Mouse (Mus musculus) neutrophil, adult 65 days (primary cell): ENCODE results near the gene Supt4a. TPM values are rescaled to one million over a fixed set of nuclear protein-coding genes. Genes with fewer than 3 reads are reported as not detected.

Experiments used
- total RNA-seq: library from RNA; stranded (reverse); gene quantifications from 2 replicates; pipeline ENCODE4 v1.2.4, GENCODE M21; 2023

The Supt4a gene
- 141 and 172 TPM in 2 replicates for total RNA-seq

DNA sequence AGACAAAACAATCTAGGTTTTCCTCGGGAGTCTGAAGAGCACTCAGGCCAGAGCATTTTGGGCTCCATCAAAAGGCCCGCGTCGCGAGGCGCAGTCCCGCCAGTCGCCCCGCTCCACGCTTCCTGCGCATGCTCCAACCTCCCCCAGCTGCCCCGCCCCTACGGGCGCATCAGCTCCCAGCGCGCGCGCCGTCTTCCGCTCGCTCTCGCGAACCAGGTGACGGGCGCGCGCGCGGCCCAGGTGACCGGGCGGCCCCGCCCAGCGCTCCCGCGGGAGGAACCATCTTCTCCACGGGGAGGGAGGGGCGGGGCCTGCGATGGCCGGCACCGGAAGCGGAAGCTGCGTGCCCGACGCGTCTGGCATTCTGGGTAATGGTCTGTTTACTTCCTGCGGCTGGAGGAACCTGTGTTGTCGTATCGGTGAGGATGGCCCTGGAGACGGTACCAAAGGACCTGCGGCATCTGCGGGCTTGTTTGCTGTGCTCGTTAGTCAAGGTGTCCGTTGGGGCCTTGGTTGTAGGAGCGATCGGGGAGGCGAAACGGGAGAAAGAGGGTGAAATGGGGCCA is at the start of gene Supt4a:
TSS of gene Supt4a (plus strand) at position 378 of the 566 bp plus-strand sequence.

DNA sequence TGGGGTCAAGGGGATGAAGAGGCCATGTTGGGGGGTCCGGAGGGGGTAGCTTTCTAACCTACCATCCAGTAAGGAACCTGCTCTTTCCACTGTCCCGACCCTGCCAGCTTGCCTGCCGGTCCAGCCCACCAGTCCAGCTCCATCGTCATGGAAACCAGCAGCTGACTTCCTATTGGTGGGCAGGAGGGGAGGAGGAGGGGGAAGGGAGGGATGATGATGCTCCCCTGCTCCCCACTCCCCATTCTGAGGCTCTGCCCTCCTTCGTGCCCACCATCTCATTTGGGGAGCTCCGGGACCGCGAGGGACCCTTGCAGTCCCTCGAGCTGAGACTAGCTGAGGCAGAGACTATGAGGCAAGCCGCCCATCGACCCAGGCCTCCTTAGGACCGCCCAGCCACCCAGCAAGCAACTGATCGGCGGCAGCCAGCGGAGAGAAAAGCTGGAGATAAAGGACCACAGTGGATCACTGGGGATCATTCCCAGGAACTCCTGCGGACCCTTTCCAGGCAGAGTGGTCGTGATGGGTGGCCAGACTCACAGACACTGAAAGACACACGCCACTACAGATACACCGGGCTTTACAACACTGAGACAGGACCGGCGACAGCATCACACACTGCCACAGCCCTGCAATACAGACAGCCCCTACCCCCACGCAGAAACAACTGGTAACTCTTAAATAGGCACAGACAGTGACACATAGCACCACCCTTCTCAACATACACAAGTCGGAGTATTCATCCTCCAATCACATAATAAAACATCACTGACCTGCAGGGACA is 23.1 kb downstream of the Supt4a start, which contains the start of gene Tspoap1:
TSS of gene Tspoap1 (plus strand) at position 241 of the 781 bp plus-strand sequence.

Other genes with a start within 250 kb of the Supt4a start
- not detected in 2 replicates for gene Gm11492, start 170.9 kb upstream of the Supt4a start, total RNA-seq
- 1.2 TPM in 1 of 2 replicates, not detected in the other for gene Sept4, start 168.6 kb upstream of the Supt4a start, total RNA-seq
- 22.1 and 22.5 TPM in 2 replicates for gene Mtmr4, start 145.4 kb upstream of the Supt4a start, total RNA-seq
- gene Hsf5, start 120.4 kb upstream of the Supt4a start, total RNA-seq, result 0.09 TPM in 1 of 2 replicates, not detected in the other
- gene Rnf43, start 74.8 kb upstream of the Supt4a start, total RNA-seq, result 1.2 and 2.9 TPM in 2 replicates
- 12.9 and 22.6 TPM in 2 replicates for gene Tspoap1, start 23.0 kb downstream of the Supt4a start, total RNA-seq
- 599 and 610 TPM in 2 replicates for gene Mpo, start 56.0 kb downstream of the Supt4a start, total RNA-seq
- gene Lpo, start 90.7 kb downstream of the Supt4a start, total RNA-seq, result not detected in 2 replicates
- gene Mks1, start 115.7 kb downstream of the Supt4a start, total RNA-seq, result 3.1 and 3.9 TPM in 2 replicates
- gene Epx, start 138.0 kb downstream of the Supt4a start, total RNA-seq, result 1.7 and 3.4 TPM in 2 replicates
- not detected in 2 replicates for gene Olfr462, start 154.7 kb downstream of the Supt4a start, total RNA-seq
- not detected in 2 replicates for gene Olfr463, start 159.8 kb downstream of the Supt4a start, total RNA-seq
- gene Olfr464, start 183.4 kb downstream of the Supt4a start, total RNA-seq, result not detected in 2 replicates
- gene Dynll2, start 250.0 kb downstream of the Supt4a start, total RNA-seq, result 10.5 and 14.1 TPM in 2 replicates